In genomic region chr8:85936148-85936547, GRCm38 (mm10) we compare ENCODE assay signal across 26 mouse cellular contexts.
A peak's percentile ranks its signal among the peaks of the same experiment; 100 is the strongest.
DNase-seq lines count a peak whose midpoint lies in the region; ATAC-seq and TF ChIP-seq lines count a peak whose summit lies in the region.
"Had no signal": no experiment of that assay in that cellular context is flagged by ENCODE, and none has a peak within 500 bp of the region (broad histone marks: within the 10 kb centered on the region; RNA-seq: fewer than 3 reads in every experiment).

No protein-coding gene starts in this region.

- no peak for TF ChIP-seq POLR2A in lung, adult 2 months (IDR thresholded peaks at IDR 0.05; ENCODE audit: borderline replicate concordance, extremely low read depth, low read depth, low read length)

- 92% methylated on average over 5 of the region's 5 CpGs for WGBS in hindbrain, embryonic 16.5 days
- 91% methylated on average over 5 of the region's 5 CpGs for WGBS in lung, adult 2 months

- H3K9me3 ChIP-seq in hindbrain, embryonic 16.5 days (ENCODE audit: control insufficient read depth, low read length) = no peaks in the 10 kb centered on the region
- H3K9me3 ChIP-seq: embryonic facial prominence, embryonic 10.5 days; embryonic facial prominence, embryonic 12.5 days; forebrain, embryonic 13.5 days; forebrain, embryonic 15.5 days; G1E had no signal

- peak; percentile 89 for ATAC-seq in megakaryocyte, adult 5-6 weeks (ENCODE audit: poor library complexity, severe bottlenecking)
- no peak for ATAC-seq in hindbrain, embryonic 16.5 days
- ATAC-seq: activated CD4-positive, CD25-positive, alpha-beta regulatory T cell, adult 4 months; CD4-positive, CD25-positive, alpha-beta regulatory T cell, adult 4 months; forebrain, embryonic 13.5 days; forebrain, embryonic 15.5 days; forebrain, postnatal 0 days; Patski had no signal

- H3K27ac ChIP-seq in hindbrain, embryonic 16.5 days (ENCODE audit: low read depth, low read length) = no peak overlapping the region
- H3K27ac ChIP-seq: embryonic facial prominence, embryonic 10.5 days; embryonic facial prominence, embryonic 12.5 days; forebrain, embryonic 13.5 days; forebrain, embryonic 15.5 days had no signal

- no peak for TF ChIP-seq CTCF in lung, adult 2 months (IDR thresholded peaks at IDR 0.05; ENCODE audit: insufficient read depth, low read length)

- H3K36me3 ChIP-seq in hindbrain, embryonic 16.5 days (ENCODE audit: control insufficient read depth, insufficient read depth, low read length) = no peaks in the 10 kb centered on the region
- H3K36me3 ChIP-seq: forebrain, embryonic 15.5 days had no signal

- H3K4me2 ChIP-seq in hindbrain, embryonic 16.5 days (ENCODE audit: low read length) = no peak overlapping the region
- H3K4me2 ChIP-seq: embryonic facial prominence, embryonic 12.5 days; forebrain, embryonic 13.5 days; forebrain, embryonic 15.5 days had no signal

- DNase-seq in 416B (ENCODE audit: low read depth) (peak; percentile 36), ES-CJ7 (ENCODE audit: low read depth, low spot score) (peak; percentile 51), R1 (ENCODE audit: low read depth, low spot score) (peak; percentile 8)
- DNase-seq in lung, adult 2 months = no peak
- DNase-seq in layer of hippocampus, adult 9-11 months = no peak
- DNase-seq in lung, postnatal 14 days = no peak
- DNase-seq: adrenal gland, postnatal 10 days; adrenal gland, postnatal 25 days; B cell, adult 2 months; cerebellum, adult 11-12 months; cerebellum, adult 2 months; cerebellum, adult 9-10 months; cerebellum, postnatal 10 days; cerebellum, postnatal 25 days; forebrain, postnatal 0 days had no signal

- H3K27me3 ChIP-seq in hindbrain, embryonic 16.5 days (replicated peaks; ENCODE audit: control insufficient read depth, insufficient read depth, low read length) = no peaks in the 10 kb centered on the region
- H3K27me3 ChIP-seq: CH12.LX; embryonic facial prominence, embryonic 12.5 days; forebrain, embryonic 13.5 days; forebrain, embryonic 15.5 days; Patski had no signal

- no peaks in the 10 kb centered on the region for H3K4me1 ChIP-seq in hindbrain, embryonic 16.5 days (ENCODE audit: control insufficient read depth, insufficient read depth, low read depth, low read length)
- H3K4me1 ChIP-seq in lung, adult 2 months (ENCODE audit: control insufficient read depth, insufficient read depth, low read length) = no peaks in the 10 kb centered on the region
- H3K4me1 ChIP-seq: embryonic facial prominence, embryonic 10.5 days; embryonic facial prominence, embryonic 12.5 days; forebrain, embryonic 13.5 days; forebrain, embryonic 15.5 days had no signal

- H3K4me3 ChIP-seq in hindbrain, embryonic 16.5 days (ENCODE audit: low read length) = no peak overlapping the region
- no peak overlapping the region for H3K4me3 ChIP-seq in lung, adult 2 months (replicated peaks; ENCODE audit: extremely low read depth, low read depth, low read length)
- H3K4me3 ChIP-seq: embryonic facial prominence, embryonic 10.5 days; embryonic facial prominence, embryonic 12.5 days; forebrain, embryonic 13.5 days; forebrain, embryonic 15.5 days had no signal

- H3K9ac ChIP-seq in hindbrain, embryonic 16.5 days (ENCODE audit: low read depth, low read length) = no peak overlapping the region
- H3K9ac ChIP-seq: embryonic facial prominence, embryonic 12.5 days; forebrain, embryonic 13.5 days; forebrain, embryonic 15.5 days; forebrain, postnatal 0 days had no signal

Comparison
In these comparisons a context has a peak if more than half of its experiments do, and no peak if none do; other contexts are left out.
1. DNase-seq: peak in 416B (single experiment), ES-CJ7 (single experiment) and R1 (single experiment); none in lung, adult 2 months (single experiment), layer of hippocampus, adult 9-11 months (single experiment) and lung, postnatal 14 days (single experiment).